Mouse (Mus musculus): ENCODE results near the gene Trim10. TPM values are rescaled to one million over a fixed set of nuclear protein-coding genes. Genes with fewer than 3 reads are reported as not detected.

Gene Trim10
- polyA plus RNA-seq, 1 experiment from 2014 or later, result 6.7 TPM

Other genes starting within 250 kb of the Trim10 start
- not detected in 2 replicates for gene H2-M9, start 226.9 kb upstream of the Trim10 start, polyA plus RNA-seq (2016; fragmentation: Nextera tagmentation; extraction: Ambion mirVana)
- gene H2-M1, start 197.4 kb upstream of the Trim10 start, polyA plus RNA-seq (2016; fragmentation: Nextera tagmentation; extraction: Ambion mirVana), result not detected in 2 replicates
- not detected in 2 replicates for gene H2-M10.5, start 96.7 kb upstream of the Trim10 start, polyA plus RNA-seq (2016; fragmentation: Nextera tagmentation; extraction: Ambion mirVana)
- not detected in 2 replicates for gene H2-M10.6, start 57.4 kb upstream of the Trim10 start, polyA plus RNA-seq (2016; fragmentation: Nextera tagmentation; extraction: Ambion mirVana)
- 47.2 and 48.2 TPM in 2 replicates for gene Trim26, start 32.4 kb upstream of the Trim10 start, polyA plus RNA-seq (2016; fragmentation: Nextera tagmentation; extraction: Ambion mirVana)
- gene Trim15, start 2.4 kb upstream of the Trim10 start, polyA plus RNA-seq (2016; fragmentation: Nextera tagmentation; extraction: Ambion mirVana), result 0.14 and 0.36 TPM in 2 replicates
- not detected in 2 replicates for gene Trim40, start 20.5 kb downstream of the Trim10 start, polyA plus RNA-seq (2016; fragmentation: Nextera tagmentation; extraction: Ambion mirVana)
- gene Trim31, start 28.5 kb downstream of the Trim10 start, polyA plus RNA-seq (2016; fragmentation: Nextera tagmentation; extraction: Ambion mirVana), result not detected in 2 replicates
- gene Rnf39, start 73.3 kb downstream of the Trim10 start, polyA plus RNA-seq (2016; fragmentation: Nextera tagmentation; extraction: Ambion mirVana), result 1.2 and 1.5 TPM in 2 replicates
- gene Ppp1r11, start 82.2 kb downstream of the Trim10 start, polyA plus RNA-seq (2016; fragmentation: Nextera tagmentation; extraction: Ambion mirVana), result 162 and 178 TPM in 2 replicates
- gene Znrd1, start 89.0 kb downstream of the Trim10 start, polyA plus RNA-seq (2016; fragmentation: Nextera tagmentation; extraction: Ambion mirVana), result 91.6 and 95.3 TPM in 2 replicates
- 8.6 and 9.6 TPM in 2 replicates for gene Znrd1as, start 89.0 kb downstream of the Trim10 start, polyA plus RNA-seq (2016; fragmentation: Nextera tagmentation; extraction: Ambion mirVana)
- not detected in 2 replicates for gene 2410137M14Rik, start 111.7 kb downstream of the Trim10 start, polyA plus RNA-seq (2016; fragmentation: Nextera tagmentation; extraction: Ambion mirVana)
- 0.68 and 1.1 TPM in 2 replicates for gene H2-M5, start 120.0 kb downstream of the Trim10 start, polyA plus RNA-seq (2016; fragmentation: Nextera tagmentation; extraction: Ambion mirVana)
- gene Zfp57, start 131.6 kb downstream of the Trim10 start, polyA plus RNA-seq (2016; fragmentation: Nextera tagmentation; extraction: Ambion mirVana), result 79.9 and 96.9 TPM in 2 replicates
- gene Mog, start 153.8 kb downstream of the Trim10 start, polyA plus RNA-seq (2016; fragmentation: Nextera tagmentation; extraction: Ambion mirVana), result 0.19 and 0.34 TPM in 2 replicates
- gene Gabbr1, start 176.4 kb downstream of the Trim10 start, polyA plus RNA-seq (2016; fragmentation: Nextera tagmentation; extraction: Ambion mirVana), result 10.8 and 17.0 TPM in 2 replicates
- gene Olfr90, start 218.9 kb downstream of the Trim10 start, polyA plus RNA-seq (2016; fragmentation: Nextera tagmentation; extraction: Ambion mirVana), result 0.08 TPM in 1 of 2 replicates, not detected in the other
- not detected in 2 replicates for gene Olfr91, start 228.7 kb downstream of the Trim10 start, polyA plus RNA-seq (2016; fragmentation: Nextera tagmentation; extraction: Ambion mirVana)